Mouse (Mus musculus) myocyte (in vitro differentiated cells): ENCODE measurements at regions not wholly inside any gene's neighbourhood (a gene's known extent, or its start where the extent isn't known, plus 50 kb on each side); places are given as distances from the start of the nearest gene placed in this dataset.

Experiments used
- H3K27me3 ChIP-seq: one replicate; pipeline ENCODE4 v1.6.1; 2011; ENCODE audit not compliant: control insufficient read depth, insufficient read depth, insufficient read length
- H3K36me3 ChIP-seq: one replicate; pipeline ENCODE4 v1.6.1; 2011; ENCODE audit not compliant: control insufficient read depth, insufficient read depth
- H3K4me2 ChIP-seq: one replicate; pipeline ENCODE4 v1.6.1; 2011; ENCODE audit warnings: low read depth, control low read depth
- H3K4me3 ChIP-seq: one replicate; pipeline ENCODE4 v1.5.1; 2011; ENCODE audit warnings: mild to moderate bottlenecking, control low read depth, moderate library complexity
- H3K79me2 ChIP-seq: one replicate; pipeline ENCODE4 v1.6.1; 2011; ENCODE audit not compliant: control insufficient read depth, insufficient read depth
- H3ac ChIP-seq: one replicate; pipeline ENCODE4 v1.6.1; 2011; ENCODE audit not compliant: control insufficient read depth, insufficient read length
- CEBPB ChIP-seq: IDR thresholded peaks from 2 replicates; pipeline ENCODE4 v1.6.1; 2011; ENCODE audit warnings: mild to moderate bottlenecking, moderate library complexity; ENCODE audit not compliant: poor library complexity, insufficient read depth, severe bottlenecking
- E2F4 ChIP-seq: IDR thresholded peaks from one replicate; pipeline ENCODE4 v1.6.1; 2011; ENCODE audit warnings: mild to moderate bottlenecking, control low read depth, moderate library complexity; ENCODE audit not compliant: insufficient read depth
- MAX ChIP-seq: IDR thresholded peaks from one replicate; pipeline ENCODE4 v1.6.1; 2011; ENCODE audit warnings: low read depth, mild to moderate bottlenecking, control low read depth
- MYOD1 ChIP-seq, 3 experiments: IDR thresholded peaks; one replicate each; pipeline ENCODE4 v1.6.1; 2011; ENCODE audit warnings: control low read depth in 2 of 3, low read depth in 2 of 3, mild to moderate bottlenecking in 2 of 3, moderate library complexity in 1 of 3; ENCODE audit not compliant: insufficient read length in 2 of 3, control insufficient read depth in 1 of 3
- MYOG ChIP-seq, 3 experiments: IDR thresholded peaks; one replicate each; pipeline ENCODE4 v1.6.1; 2011; ENCODE audit warnings: control low read depth in 2 of 3, low read depth in 2 of 3, mild to moderate bottlenecking in 2 of 3; ENCODE audit not compliant: insufficient read length in 2 of 3, control insufficient read depth in 1 of 3, insufficient read depth in 1 of 3
- POLR2A ChIP-seq: IDR thresholded peaks from one replicate; pipeline ENCODE4 v1.6.1; 2011; ENCODE audit warnings: low read depth, mild to moderate bottlenecking, control low read depth, moderate library complexity; ENCODE audit not compliant: insufficient read length
- POLR2AphosphoS2 ChIP-seq: IDR thresholded peaks from one replicate; pipeline ENCODE4 v1.6.1; 2011; ENCODE audit warnings: low read depth, control low read depth; ENCODE audit not compliant: insufficient read length
- REST ChIP-seq: IDR thresholded peaks from one replicate; pipeline ENCODE4 v1.6.1; 2011; ENCODE audit warnings: mild to moderate bottlenecking, control low read depth, moderate library complexity; ENCODE audit not compliant: insufficient read depth, insufficient read length
- SRF ChIP-seq: IDR thresholded peaks from one replicate; pipeline ENCODE4 v1.6.1; 2011; ENCODE audit warnings: low read depth; ENCODE audit not compliant: control insufficient read depth, insufficient read length
- TCF12 ChIP-seq: IDR thresholded peaks from one replicate; pipeline ENCODE4 v1.6.1; 2011; ENCODE audit warnings: mild to moderate bottlenecking, control low read depth; ENCODE audit not compliant: poor library complexity, insufficient read depth, severe bottlenecking
- TCF3 ChIP-seq: IDR thresholded peaks from one replicate; pipeline ENCODE4 v1.6.1; 2011; ENCODE audit warnings: low read depth, control low read depth; ENCODE audit not compliant: insufficient read length
- USF1 ChIP-seq: IDR thresholded peaks from one replicate; pipeline ENCODE4 v1.6.1; 2011; ENCODE audit warnings: low read depth, mild to moderate bottlenecking, control low read depth, moderate library complexity

DNA sequence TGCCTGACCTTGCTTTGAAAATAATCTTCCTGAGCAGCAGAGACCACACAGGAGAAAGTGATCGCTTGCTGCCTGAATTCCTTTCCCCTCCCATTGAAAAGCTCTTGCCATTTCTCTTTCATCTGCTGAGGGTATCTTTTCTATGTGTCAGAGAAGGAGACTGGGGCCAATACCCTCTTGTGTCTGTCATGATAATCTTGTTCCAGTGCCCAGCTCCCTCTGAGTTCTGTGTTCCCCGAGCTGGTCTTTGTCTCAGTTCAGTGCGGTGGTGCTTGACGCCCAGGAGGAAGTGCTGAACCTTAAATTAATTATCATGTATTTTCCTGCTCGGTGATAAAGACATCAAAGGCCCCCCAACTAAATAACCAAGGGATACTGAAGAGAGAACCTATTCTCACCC, 475.4 kb downstream of the Fgf9 start:
- Histone ChIP-seq H3K27me3 (no peaks in the 10 kb centered on the region), H3K4me3 (no peak overlapping the region), H3K36me3 (no peaks in the 10 kb centered on the region), H3K79me2 (no peaks in the 10 kb centered on the region), H3K4me2 (no peak overlapping the region), H3ac (no peak overlapping the region)
- no peak for TF ChIP-seq POLR2A
- no peak for TF ChIP-seq REST

DNA sequence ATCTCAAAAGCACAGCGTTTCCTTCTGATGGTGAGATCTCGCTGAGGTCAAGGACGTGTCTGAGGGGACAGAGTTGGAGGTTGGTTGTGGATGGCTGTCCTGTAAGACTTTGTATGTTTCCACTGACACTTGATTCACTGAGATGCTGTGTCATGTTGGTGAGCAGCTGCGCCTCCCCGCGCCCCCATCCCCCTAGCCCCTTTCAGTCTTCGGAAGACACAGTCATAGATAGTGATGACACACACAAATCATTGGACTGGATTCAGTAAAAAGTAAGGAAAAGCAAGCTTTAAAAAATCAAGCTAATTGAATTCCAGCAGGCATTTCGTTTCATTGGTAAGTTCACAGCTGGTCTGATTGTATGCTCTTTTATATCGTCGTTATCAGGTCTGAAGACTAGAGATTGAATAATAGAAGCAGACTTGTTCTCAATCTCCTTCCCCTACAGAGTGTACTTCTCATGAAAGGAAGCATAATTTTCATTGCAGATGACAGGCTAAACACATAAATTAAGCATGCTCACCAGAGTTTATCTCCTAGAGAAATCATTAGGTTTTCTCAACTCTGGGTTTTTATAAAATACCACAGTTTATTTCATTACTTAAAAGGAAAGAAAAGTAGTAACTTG, 472.9 kb downstream of the Fgf9 start:
- Histone ChIP-seq H3K4me3 (no peak overlapping the region), H3K79me2 (no peaks in the 10 kb centered on the region), H3K4me2 (no peak overlapping the region), H3ac (no peak overlapping the region), H3K27me3 (no peaks in the 10 kb centered on the region), H3K36me3 (no peaks in the 10 kb centered on the region)
- TF ChIP-seq MYOD1 (IDR thresholded peaks at IDR 0.05; ENCODE audit: control insufficient read depth in 1 of 3, insufficient read length in 2 of 3, low read depth in 2 of 3) (peak in 1 of 3 experiments; percentile 50), CEBPB (no peak)

- H3K4me2 ChIP-seq = peak overlapping the region; percentile 45
- TF ChIP-seq MYOD1 (IDR thresholded peaks at IDR 0.05; ENCODE audit: control insufficient read depth in 1 of 3, insufficient read length in 2 of 3, low read depth in 2 of 3) (peak in 2 of 3 experiments; percentile 88 to 96), TCF3 (peak; percentile 69), SRF (no peak), MYOG (IDR thresholded peaks at IDR 0.05; ENCODE audit: control insufficient read depth in 1 of 3, insufficient read depth in 1 of 3, insufficient read length in 2 of 3, low read depth in 2 of 3) (peak; percentile 32 to 87 (median 78)), TCF12 (peak; percentile 85), POLR2AphosphoS2 (no peak)
- no peaks in the 10 kb centered on the region for H3K79me2 ChIP-seq
These were observed 467.8 kb downstream of the Fgf9 start for GRCm38 (mm10) chr14:58538135-58538534.

GRCm38 (mm10) chr14:58520976-58521549, 450.7 kb downstream of the Fgf9 start:
- TF ChIP-seq REST (no peak), TCF3 (no peak), SRF (no peak), TCF12 (no peak), CEBPB (no peak), MYOD1 (IDR thresholded peaks at IDR 0.05; ENCODE audit: control insufficient read depth in 1 of 3, insufficient read length in 2 of 3, low read depth in 2 of 3) (no peak), USF1 (no peak), POLR2AphosphoS2 (no peak), POLR2A (no peak), E2F4 (no peak), MYOG (IDR thresholded peaks at IDR 0.05; ENCODE audit: control insufficient read depth in 1 of 3, insufficient read depth in 1 of 3, insufficient read length in 2 of 3, low read depth in 2 of 3) (no peak), MAX (no peak)
- H3K79me2 ChIP-seq = no peaks in the 10 kb centered on the region
- H3K27me3 ChIP-seq = no peaks in the 10 kb centered on the region
- no peak overlapping the region for H3ac ChIP-seq
- H3K4me3 ChIP-seq = no peak overlapping the region
- H3K4me2 ChIP-seq = no peak overlapping the region
- H3K36me3 ChIP-seq = no peaks in the 10 kb centered on the region

More at GRCm38 (mm10) chr14:58538135-58538534, 467.8 kb downstream of the Fgf9 start:
- Histone ChIP-seq H3K27me3 (no peaks in the 10 kb centered on the region), H3K36me3 (no peaks in the 10 kb centered on the region), H3ac (no peak overlapping the region), H3K4me3 (no peak overlapping the region)

DNA sequence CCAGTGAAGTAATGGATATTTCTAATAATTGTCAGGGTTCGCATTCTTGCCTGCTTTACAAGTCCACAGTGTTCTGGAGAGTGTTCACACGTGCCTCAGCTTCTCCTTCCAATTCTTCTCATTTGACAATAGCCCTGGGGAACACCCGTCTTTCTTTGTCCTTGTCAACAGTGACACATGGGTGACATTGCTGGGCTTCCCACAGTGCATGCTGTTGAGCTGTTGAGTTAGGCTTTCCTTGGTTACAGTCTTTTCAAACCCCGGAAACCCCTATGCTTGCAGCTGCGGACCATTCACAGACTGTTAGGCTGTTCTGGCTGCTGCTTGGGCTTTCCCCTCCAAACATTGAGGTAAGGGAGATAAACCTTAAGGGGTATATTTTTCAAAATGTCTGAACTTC, 450.0 kb downstream of the Fgf9 start:
- no peak overlapping the region for H3K4me2 ChIP-seq
- H3K36me3 ChIP-seq = no peaks in the 10 kb centered on the region
- H3K4me3 ChIP-seq = no peak overlapping the region
- TF ChIP-seq MAX (no peak), MYOD1 (IDR thresholded peaks at IDR 0.05; ENCODE audit: control insufficient read depth in 1 of 3, insufficient read length in 2 of 3, low read depth in 2 of 3) (peak in 2 of 3 experiments; percentile 15 to 60)
- no peaks in the 10 kb centered on the region for H3K79me2 ChIP-seq
- H3ac ChIP-seq = no peak overlapping the region
- no peaks in the 10 kb centered on the region for H3K27me3 ChIP-seq

- Histone ChIP-seq H3K79me2 (no peaks in the 10 kb centered on the region), H3K27me3 (no peaks in the 10 kb centered on the region), H3ac (no peak overlapping the region), H3K4me2 (peak overlapping the region; percentile 6), H3K36me3 (no peaks in the 10 kb centered on the region), H3K4me3 (no peak overlapping the region)
- no peak for TF ChIP-seq USF1
- peak; percentile 82 for TF ChIP-seq SRF
- peak in 2 of 3 experiments; percentile 33 to 41 for TF ChIP-seq MYOD1 (IDR thresholded peaks at IDR 0.05; ENCODE audit: control insufficient read depth in 1 of 3, insufficient read length in 2 of 3, low read depth in 2 of 3)
- TF ChIP-seq MAX = no peak
- no peak for TF ChIP-seq CEBPB
These were observed 448.7 kb downstream of the Fgf9 start for GRCm38 (mm10) chr14:58519086-58519485.
